Comparison of ENCODE assay signal across 12 mouse cellular contexts in genomic region chr4:115158963-115159362, GRCm38 (mm10). TPM values are rescaled to one million over a fixed set of nuclear protein-coding genes. Genes with fewer than 3 reads are reported as not detected.
"Had no signal": no experiment of that assay in that cellular context is flagged by ENCODE, and none has a peak within 500 bp of the region (broad histone marks: within the 10 kb centered on the region; RNA-seq: fewer than 3 reads in every experiment).

No protein-coding gene starts in this region.

RNA-seq across cellular contexts. Expression of gene Cyp4x1, which starts 24.9 kb away (rescaled TPM):
- total RNA-seq: megakaryocyte progenitor cell, adult 5-6 weeks; megakaryocyte, adult 5-6 weeks; megakaryocyte-erythroid progenitor cell, adult 5-6 weeks; monocyte, adult 5-6 weeks had no signal
- polyA plus RNA-seq: limb, embryonic 12.5 days; limb, embryonic 13.5 days; limb, embryonic 15.5 days; lung, adult 2 months; lung, embryonic 16.5 days; lung, postnatal 0 days; macrophage; myocyte had no signal
